Mouse (Mus musculus) embryonic fibroblast, embryonic 13.5 days (primary cell): ENCODE results near the gene Cct2.

Experiments used
- CTCF ChIP-seq: IDR thresholded peaks from 2 replicates; pipeline ENCODE4 v1.5.1; 2011; ENCODE audit warnings: mild to moderate bottlenecking, control low read depth, low read length, moderate library complexity, borderline replicate concordance; ENCODE audit not compliant: insufficient read depth
- POLR2A ChIP-seq: IDR thresholded peaks from 2 replicates; pipeline ENCODE4 v1.6.1; 2011; ENCODE audit warnings: low read depth, mild to moderate bottlenecking, control low read depth, low read length, moderate library complexity

DNA sequence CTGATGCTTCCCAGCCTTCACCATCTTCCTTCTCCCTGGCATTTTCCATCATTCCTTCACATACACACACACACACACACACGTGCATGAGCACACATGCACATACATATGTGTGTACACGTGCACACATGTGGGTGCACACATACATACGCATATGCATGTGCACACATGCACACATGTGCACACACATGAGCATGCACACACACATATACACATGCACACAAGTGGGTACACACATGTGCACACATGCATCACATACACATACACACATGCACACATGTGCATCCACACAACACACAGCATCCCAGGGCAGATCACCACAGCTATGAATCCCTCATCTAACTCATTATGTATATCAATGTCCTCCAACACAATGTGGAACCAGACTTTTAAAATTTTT is 32.5 kb downstream of the Cct2 start:
- TF ChIP-seq POLR2A (no peak), CTCF (no peak)
